Mouse (Mus musculus): ENCODE data around the gene Pax4. TPM values are rescaled to one million over a fixed set of nuclear protein-coding genes. Genes with fewer than 3 reads are reported as not detected.

Pax4 gene
- polyA plus RNA-seq, 1 experiment from 2014 or later = not detected

DNA sequence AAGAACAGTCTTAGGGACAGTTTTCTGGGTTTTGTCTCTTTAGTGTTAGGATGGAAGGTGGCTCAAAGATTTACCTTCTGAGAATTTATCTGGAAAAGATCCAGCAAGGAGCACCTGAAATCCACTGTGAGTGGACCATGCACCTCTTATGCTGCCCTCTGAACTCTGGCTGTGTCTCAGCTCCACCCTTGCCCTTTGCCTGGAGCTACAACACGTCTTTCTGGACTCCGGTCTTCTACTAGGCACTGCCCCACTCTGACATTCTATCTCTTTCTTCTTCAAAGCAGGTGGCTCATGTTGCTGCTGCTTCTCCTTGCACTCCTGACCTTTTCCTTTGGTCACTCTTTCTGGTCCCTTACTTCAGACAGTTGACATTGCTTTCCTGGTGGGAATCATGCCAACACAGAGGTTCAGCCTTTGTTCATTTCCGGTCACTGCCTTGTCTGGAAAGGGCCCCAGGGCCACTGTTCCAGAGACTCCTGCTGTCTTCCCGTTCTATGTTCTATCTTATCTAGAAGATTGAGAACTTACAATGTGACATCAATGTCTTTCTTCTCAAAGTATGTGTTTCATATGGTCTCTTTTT lies 21.0 kb upstream of the Pax4 start:
- Histone ChIP-seq H3K36me3 (replicated peaks; ENCODE audit: control insufficient read depth, insufficient read depth, low read depth, low read length) (no peaks in the 10 kb centered on the region), H3K27ac (replicated peaks; ENCODE audit: low read depth, low read length) (no peak overlapping the region), H3K27me3 (ENCODE audit: control insufficient read depth, insufficient read depth, low read length) (no peaks in the 10 kb centered on the region), H3K9ac (replicated peaks; ENCODE audit: low read length) (no peak overlapping the region), H3K4me1 (ENCODE audit: control insufficient read depth, insufficient read depth, low read length) (no peaks in the 10 kb centered on the region), H3K9me3 (replicated peaks; ENCODE audit: control insufficient read depth, low read length) (no peaks in the 10 kb centered on the region), H3K4me3 (ENCODE audit: low read depth, low read length) (no peak overlapping the region), H3K4me2 (ENCODE audit: low read depth, low read length) (no peak overlapping the region)
- ATAC-seq (replicated peaks; ENCODE audit: insufficient number of reproducible peaks, low FRiP score, low TSS enrichment, low read depth) (no peak), DNase-seq (ENCODE audit: low spot score) (no peak)
- 57% methylated on average over 4 of the region's 4 CpGs for WGBS

DNA sequence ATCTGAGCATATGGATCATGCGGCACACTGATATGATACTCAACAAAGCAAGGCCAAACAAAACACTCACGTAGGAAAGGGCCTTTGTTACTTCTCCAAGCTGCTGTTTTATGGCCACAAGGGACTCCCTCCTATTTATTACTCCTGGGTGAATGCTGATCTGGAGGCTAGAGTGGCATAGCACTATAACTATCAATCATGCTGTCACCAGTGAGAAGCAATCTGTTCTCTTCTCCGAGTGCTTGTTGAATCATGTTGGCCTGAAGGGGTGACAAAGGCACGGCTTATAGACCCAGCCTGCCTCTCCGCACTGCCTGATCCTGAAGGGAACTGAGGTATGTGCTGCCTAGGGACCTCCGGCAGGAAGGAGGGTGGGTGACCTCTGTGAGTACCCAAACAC lies 15.5 kb upstream of the Pax4 start:
- H3K9me3 ChIP-seq (replicated peaks; ENCODE audit: control insufficient read depth, low read length) = no peaks in the 10 kb centered on the region
- DNase-seq (ENCODE audit: low spot score) (no peak), ATAC-seq (replicated peaks; ENCODE audit: insufficient number of reproducible peaks, low FRiP score, low TSS enrichment, low read depth) (no peak)
- no peak overlapping the region for H3K4me3 ChIP-seq (ENCODE audit: low read depth, low read length)
- H3K4me1 ChIP-seq (ENCODE audit: control insufficient read depth, insufficient read depth, low read length) = no peaks in the 10 kb centered on the region
- H3K27ac ChIP-seq (replicated peaks; ENCODE audit: low read depth, low read length) = no peak overlapping the region
- H3K9ac ChIP-seq (replicated peaks; ENCODE audit: low read length) = no peak overlapping the region
- no peak overlapping the region for H3K4me2 ChIP-seq (ENCODE audit: low read depth, low read length)
- H3K36me3 ChIP-seq (replicated peaks; ENCODE audit: control insufficient read depth, insufficient read depth, low read depth, low read length) = no peaks in the 10 kb centered on the region
- WGBS = 55% methylated on average over 6 of the region's 6 CpGs
- no peaks in the 10 kb centered on the region for H3K27me3 ChIP-seq (ENCODE audit: control insufficient read depth, insufficient read depth, low read length)

DNA sequence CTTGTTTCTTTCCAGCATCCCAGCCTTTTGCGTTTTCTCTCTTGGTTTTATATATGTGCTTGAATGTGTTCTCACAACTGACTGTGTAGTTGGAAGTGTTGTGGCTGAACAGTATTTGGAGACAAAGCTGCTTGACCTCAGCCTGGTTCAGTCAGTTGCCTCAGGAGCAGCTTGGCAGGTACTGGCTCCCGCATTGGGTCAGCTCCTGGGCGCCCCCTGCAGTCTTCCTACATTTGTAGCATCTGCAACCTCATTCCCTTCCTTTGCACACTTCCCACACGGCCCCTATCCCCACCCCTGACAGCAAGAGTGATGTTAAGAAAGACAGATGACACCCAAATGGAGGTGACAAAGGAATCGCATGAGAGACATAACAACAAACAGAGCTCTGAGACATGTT lies 11.4 kb upstream of the Pax4 start:
- no peaks in the 10 kb centered on the region for H3K27me3 ChIP-seq (ENCODE audit: control insufficient read depth, insufficient read depth, low read length)
- no peak overlapping the region for H3K4me2 ChIP-seq (ENCODE audit: low read depth, low read length)
- H3K9me3 ChIP-seq (replicated peaks; ENCODE audit: control insufficient read depth, low read length) = no peaks in the 10 kb centered on the region
- no peaks in the 10 kb centered on the region for H3K4me1 ChIP-seq (ENCODE audit: control insufficient read depth, insufficient read depth, low read length)
- ATAC-seq (replicated peaks; ENCODE audit: insufficient number of reproducible peaks, low FRiP score, low TSS enrichment, low read depth) = no peak
- WGBS = 13% methylated on average over 5 of the region's 5 CpGs
- no peaks in the 10 kb centered on the region for H3K36me3 ChIP-seq (replicated peaks; ENCODE audit: control insufficient read depth, insufficient read depth, low read depth, low read length)
- H3K27ac ChIP-seq (replicated peaks; ENCODE audit: low read depth, low read length) = no peak overlapping the region
- peak; percentile 55 for DNase-seq (ENCODE audit: low spot score)
- no peak overlapping the region for H3K4me3 ChIP-seq (ENCODE audit: low read depth, low read length)
- no peak overlapping the region for H3K9ac ChIP-seq (replicated peaks; ENCODE audit: low read length)

GRCm38 (mm10) chr6:28459221-28459668 lies 10.1 kb upstream of the Pax4 start:
- Histone ChIP-seq H3K27ac (replicated peaks; ENCODE audit: low read depth, low read length) (no peak overlapping the region), H3K4me1 (ENCODE audit: control insufficient read depth, insufficient read depth, low read length) (no peaks in the 10 kb centered on the region), H3K4me2 (ENCODE audit: low read depth, low read length) (no peak overlapping the region), H3K4me3 (ENCODE audit: low read depth, low read length) (no peak overlapping the region), H3K9ac (replicated peaks; ENCODE audit: low read length) (no peak overlapping the region), H3K27me3 (ENCODE audit: control insufficient read depth, insufficient read depth, low read length) (no peaks in the 10 kb centered on the region), H3K36me3 (replicated peaks; ENCODE audit: control insufficient read depth, insufficient read depth, low read depth, low read length) (no peaks in the 10 kb centered on the region), H3K9me3 (replicated peaks; ENCODE audit: control insufficient read depth, low read length) (no peaks in the 10 kb centered on the region)
- no peak for ATAC-seq (replicated peaks; ENCODE audit: insufficient number of reproducible peaks, low FRiP score, low TSS enrichment, low read depth)
- no peak for DNase-seq (ENCODE audit: low spot score)

GRCm38 (mm10) chr6:28450977-28451376 lies 1.8 kb upstream of the Pax4 start:
- no peaks in the 10 kb centered on the region for H3K36me3 ChIP-seq (replicated peaks; ENCODE audit: control insufficient read depth, insufficient read depth, low read depth, low read length)
- no peak overlapping the region for H3K4me2 ChIP-seq (ENCODE audit: low read depth, low read length)
- DNase-seq (ENCODE audit: low spot score) (no peak), ATAC-seq (replicated peaks; ENCODE audit: insufficient number of reproducible peaks, low FRiP score, low TSS enrichment, low read depth) (no peak)
- H3K9ac ChIP-seq (replicated peaks; ENCODE audit: low read length) = no peak overlapping the region
- H3K4me3 ChIP-seq (ENCODE audit: low read depth, low read length) = no peak overlapping the region
- H3K27ac ChIP-seq (replicated peaks; ENCODE audit: low read depth, low read length) = no peak overlapping the region
- H3K27me3 ChIP-seq (ENCODE audit: control insufficient read depth, insufficient read depth, low read length) = peaks cover 18% of the 10 kb centered on the region
- WGBS = under 1% methylated on average over 12 of the region's 12 CpGs
- no peaks in the 10 kb centered on the region for H3K4me1 ChIP-seq (ENCODE audit: control insufficient read depth, insufficient read depth, low read length)
- no peaks in the 10 kb centered on the region for H3K9me3 ChIP-seq (replicated peaks; ENCODE audit: control insufficient read depth, low read length)

GRCm38 (mm10) chr6:28450481-28450880 lies 1.3 kb upstream of the Pax4 start:
- no peak overlapping the region for H3K9ac ChIP-seq (replicated peaks; ENCODE audit: low read length)
- WGBS = 16% methylated on average over 5 of the region's 5 CpGs
- ATAC-seq (replicated peaks; ENCODE audit: insufficient number of reproducible peaks, low FRiP score, low TSS enrichment, low read depth) = no peak
- no peaks in the 10 kb centered on the region for H3K4me1 ChIP-seq (ENCODE audit: control insufficient read depth, insufficient read depth, low read length)
- H3K9me3 ChIP-seq (replicated peaks; ENCODE audit: control insufficient read depth, low read length) = no peaks in the 10 kb centered on the region
- DNase-seq (ENCODE audit: low spot score) = peak; percentile 35
- H3K27me3 ChIP-seq (ENCODE audit: control insufficient read depth, insufficient read depth, low read length) = peaks cover 18% of the 10 kb centered on the region
- H3K4me3 ChIP-seq (ENCODE audit: low read depth, low read length) = no peak overlapping the region
- no peaks in the 10 kb centered on the region for H3K36me3 ChIP-seq (replicated peaks; ENCODE audit: control insufficient read depth, insufficient read depth, low read depth, low read length)
- no peak overlapping the region for H3K27ac ChIP-seq (replicated peaks; ENCODE audit: low read depth, low read length)
- no peak overlapping the region for H3K4me2 ChIP-seq (ENCODE audit: low read depth, low read length)

DNA sequence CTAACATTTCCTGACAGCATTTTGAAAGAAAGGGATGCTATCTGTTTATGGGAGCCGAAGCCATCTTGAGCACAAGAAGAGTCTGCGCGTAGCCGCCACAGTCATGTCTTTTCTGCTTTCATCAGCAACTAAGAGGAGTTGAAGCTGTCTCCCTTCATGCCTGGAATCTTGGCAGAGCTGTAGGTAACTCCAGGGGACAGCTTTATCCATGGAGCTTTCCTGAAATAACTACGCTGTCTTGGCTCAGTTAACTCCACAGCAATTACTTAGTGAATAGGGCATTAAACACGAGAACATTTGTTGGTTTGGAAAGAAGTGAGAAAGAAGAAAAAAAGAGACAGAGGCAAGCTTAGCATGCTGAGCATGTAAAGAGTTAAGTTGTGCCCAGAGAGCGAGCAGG lies 1.2 kb downstream of the Pax4 start:
- no peak for ATAC-seq (replicated peaks; ENCODE audit: insufficient number of reproducible peaks, low FRiP score, low TSS enrichment, low read depth)

DNA sequence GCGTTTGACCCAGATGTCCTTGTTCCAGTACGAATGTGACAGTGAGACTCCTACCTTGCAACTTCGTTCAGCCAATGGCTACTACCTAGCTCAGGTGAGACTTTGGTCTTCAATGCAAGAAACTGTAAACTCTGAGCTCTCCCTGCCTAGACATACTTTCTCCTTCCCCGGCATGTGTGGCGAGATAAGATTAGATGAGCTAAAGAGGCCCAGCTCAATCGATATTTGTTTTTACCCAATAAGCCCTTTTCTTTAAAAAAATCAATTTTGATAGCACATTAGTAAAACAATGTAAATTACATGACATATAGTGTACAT lies 17.7 kb downstream of the Pax4 start:
- Histone ChIP-seq H3K27me3 (ENCODE audit: control insufficient read depth, insufficient read depth, low read length) (no peaks in the 10 kb centered on the region), H3K27ac (replicated peaks; ENCODE audit: low read depth, low read length) (no peak overlapping the region), H3K4me2 (ENCODE audit: low read depth, low read length) (no peak overlapping the region), H3K9me3 (replicated peaks; ENCODE audit: control insufficient read depth, low read length) (no peaks in the 10 kb centered on the region), H3K36me3 (replicated peaks; ENCODE audit: control insufficient read depth, insufficient read depth, low read depth, low read length) (no peaks in the 10 kb centered on the region), H3K4me3 (ENCODE audit: low read depth, low read length) (no peak overlapping the region), H3K4me1 (ENCODE audit: control insufficient read depth, insufficient read depth, low read length) (no peaks in the 10 kb centered on the region), H3K9ac (replicated peaks; ENCODE audit: low read length) (no peak overlapping the region)
- 71% methylated on average over 6 of the region's 6 CpGs for WGBS
- ATAC-seq (replicated peaks; ENCODE audit: insufficient number of reproducible peaks, low FRiP score, low TSS enrichment, low read depth) (no peak), DNase-seq (ENCODE audit: low spot score) (no peak)

More for the DNA sequence above, 1.2 kb downstream of the Pax4 start:
- WGBS = 84% methylated on average over 7 of the region's 7 CpGs
- no peaks in the 10 kb centered on the region for H3K36me3 ChIP-seq (replicated peaks; ENCODE audit: control insufficient read depth, insufficient read depth, low read depth, low read length)
- no peak overlapping the region for H3K9ac ChIP-seq (replicated peaks; ENCODE audit: low read length)
- H3K4me1 ChIP-seq (ENCODE audit: control insufficient read depth, insufficient read depth, low read length) = no peaks in the 10 kb centered on the region
- no peak overlapping the region for H3K4me3 ChIP-seq (ENCODE audit: low read depth, low read length)
- no peak overlapping the region for H3K4me2 ChIP-seq (ENCODE audit: low read depth, low read length)
- DNase-seq (ENCODE audit: low spot score) = no peak
- H3K27me3 ChIP-seq (ENCODE audit: control insufficient read depth, insufficient read depth, low read length) = peaks cover 18% of the 10 kb centered on the region
- H3K9me3 ChIP-seq (replicated peaks; ENCODE audit: control insufficient read depth, low read length) = no peaks in the 10 kb centered on the region
- no peak overlapping the region for H3K27ac ChIP-seq (replicated peaks; ENCODE audit: low read depth, low read length)
